Mouse (Mus musculus) limb, embryonic 11.5 days (tissue): ENCODE measurements around the gene Cfap46. TPM values are rescaled to one million over a fixed set of nuclear protein-coding genes. Genes with fewer than 3 reads are reported as not detected.

Source experiments
- ATAC-seq: fragments of 200-750 bp; cut with Nextera tagmentation; 2 replicates; pipeline ENCODE4 v1.8.0; 2017; ENCODE audit warnings: low read depth; ENCODE audit not compliant: insufficient number of reproducible peaks, low FRiP score, low TSS enrichment
- DNase-seq: peaks from one replicate; pipeline ENCODE4 v3.0.0-alpha.2; 2015; ENCODE audit warnings: low spot score
- H3K27ac ChIP-seq: fragments of 300-500 bp; sonication (generic); replicated peaks from 2 replicates; pipeline ENCODE4 v1.5.1; 2014; ENCODE audit warnings: low read depth, mild to moderate bottlenecking, low read length
- H3K27me3 ChIP-seq: fragments of 300-500 bp; sonication (generic); 2 replicates; pipeline ENCODE4 v1.6.1; 2014; ENCODE audit warnings: mild to moderate bottlenecking, low read length, mixed read lengths; ENCODE audit not compliant: control insufficient read depth, insufficient read depth
- H3K36me3 ChIP-seq: fragments of 300-500 bp; sonication (generic); 2 replicates; pipeline ENCODE4 v1.6.1; 2014; ENCODE audit warnings: mild to moderate bottlenecking, low read length, moderate library complexity, mixed read lengths; ENCODE audit not compliant: control insufficient read depth, insufficient read depth
- H3K4me1 ChIP-seq: fragments of 300-500 bp; sonication (generic); 2 replicates; pipeline ENCODE4 v1.6.1; 2014; ENCODE audit warnings: low read length, mixed read lengths; ENCODE audit not compliant: control insufficient read depth, insufficient read depth
- H3K4me2 ChIP-seq: fragments of 300-500 bp; sonication (generic); 2 replicates; pipeline ENCODE4 v1.6.1; 2014; ENCODE audit warnings: low read depth, mild to moderate bottlenecking, moderate library complexity; ENCODE audit not compliant: severe bottlenecking
- H3K4me3 ChIP-seq: fragments of 300-500 bp; sonication (generic); 2 replicates; pipeline ENCODE4 v1.5.1; 2014; ENCODE audit warnings: low read depth, low read length
- H3K9ac ChIP-seq: fragments of 300-500 bp; sonication (generic); 2 replicates; pipeline ENCODE4 v1.6.1; 2014; ENCODE audit warnings: mild to moderate bottlenecking, low read length
- H3K9me3 ChIP-seq: fragments of 300-500 bp; sonication (generic); 2 replicates; pipeline ENCODE4 v1.6.1; 2016; ENCODE audit warnings: low read length; ENCODE audit not compliant: control insufficient read depth
- WGBS: fragments of 180-500 bp; shearing (Covaris S2); extraction: QIAGEN DNeasy Blood & Tissue Kit; methylation state at CpG from one replicate; pipeline ENCODE4 v1.1.7; 2014; 5-methylcytosine and 5-hydroxymethylcytosine counted together
- polyA plus RNA-seq: library from polyadenylated mRNA; unstranded; fragments of >200 nt; fragmentation: Nextera tagmentation; extraction: Ambion mirVana; gene quantifications from 2 replicates; pipeline ENCODE4 v1.2.1, GENCODE M21; 2014

Gene Cfap46
- polyA plus RNA-seq, 1 experiment from 2014 or later, result 0.25 TPM

GRCm38 (mm10) chr7:139648107-139648824 lies 35.4 kb downstream of the Cfap46 start:
- 41% methylated on average over 10 of the region's 10 CpGs for WGBS
- Histone ChIP-seq H3K36me3 (no peaks in the 10 kb centered on the region), H3K9me3 (no peaks in the 10 kb centered on the region), H3K4me1 (no peaks in the 10 kb centered on the region), H3K9ac (no peak overlapping the region), H3K27me3 (no peaks in the 10 kb centered on the region), H3K27ac (no peak overlapping the region), H3K4me3 (no peak overlapping the region), H3K4me2 (no peak overlapping the region)
- DNase-seq, result peak; percentile 96
- ATAC-seq, result no peak

GRCm38 (mm10) chr7:139633393-139633792 lies 50.2 kb downstream of the Cfap46 start:
- no peak for ATAC-seq

DNA sequence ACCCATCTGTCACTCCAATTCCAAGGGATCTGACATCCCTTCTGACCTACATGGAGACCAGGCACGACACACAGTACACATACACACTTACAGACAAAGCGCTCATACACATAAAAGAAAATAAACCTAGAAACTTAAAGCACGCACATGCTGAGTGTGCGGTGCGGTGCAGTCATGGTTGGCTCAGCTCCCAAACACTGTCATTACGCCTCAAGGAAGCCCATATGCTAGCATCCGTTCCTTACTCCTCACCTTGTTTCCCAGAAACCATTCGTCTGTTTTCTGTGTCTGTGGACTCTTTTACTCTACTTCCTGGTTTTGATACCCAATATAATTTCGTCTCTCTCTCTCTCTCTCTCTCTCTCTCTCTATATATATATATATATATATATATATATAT lies 58.5 kb downstream of the Cfap46 start:
- no peaks in the 10 kb centered on the region for H3K27me3 ChIP-seq
- H3K27ac ChIP-seq, result no peak overlapping the region
- H3K4me1 ChIP-seq, result no peaks in the 10 kb centered on the region
- H3K9me3 ChIP-seq, result no peaks in the 10 kb centered on the region
- no peak overlapping the region for H3K4me2 ChIP-seq
- ATAC-seq, result no peak
- no peak for DNase-seq
- H3K4me3 ChIP-seq, result no peak overlapping the region
- H3K36me3 ChIP-seq, result no peaks in the 10 kb centered on the region
- H3K9ac ChIP-seq, result no peak overlapping the region
- 87% methylated on average over 9 of the region's 9 CpGs for WGBS

More at GRCm38 (mm10) chr7:139633393-139633792, 50.2 kb downstream of the Cfap46 start:
- no peak overlapping the region for H3K4me2 ChIP-seq
- H3K4me1 ChIP-seq, result no peaks in the 10 kb centered on the region
- 69% methylated on average over 2 of the region's 2 CpGs for WGBS
- no peaks in the 10 kb centered on the region for H3K27me3 ChIP-seq
- DNase-seq, result no peak
- H3K9ac ChIP-seq, result no peak overlapping the region
- no peak overlapping the region for H3K4me3 ChIP-seq
- no peak overlapping the region for H3K27ac ChIP-seq
- no peaks in the 10 kb centered on the region for H3K9me3 ChIP-seq
- no peaks in the 10 kb centered on the region for H3K36me3 ChIP-seq

DNA sequence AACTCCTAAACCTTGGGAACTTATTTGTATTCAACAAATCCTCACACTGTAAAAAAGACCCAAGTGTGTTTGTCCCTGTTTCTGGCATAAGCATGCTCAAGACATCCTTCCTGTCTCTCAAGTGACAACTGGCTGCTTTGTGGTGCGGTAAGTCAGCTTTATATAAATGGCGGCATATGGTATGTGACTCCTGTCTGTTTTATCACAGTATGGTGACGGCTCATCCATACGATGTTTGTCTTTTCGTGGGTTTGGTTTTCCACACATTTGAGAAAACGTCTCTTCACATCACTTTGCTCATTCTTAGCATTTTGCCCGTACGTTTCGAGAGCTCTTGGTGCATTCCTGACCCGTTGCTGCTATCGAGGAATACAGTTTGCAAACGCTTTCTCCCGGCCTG lies 61.0 kb downstream of the Cfap46 start:
- 87% methylated on average over 13 of the region's 13 CpGs for WGBS
- no peak for ATAC-seq

GRCm38 (mm10) chr7:139615767-139616766 lies 67.5 kb downstream of the Cfap46 start:
- Histone ChIP-seq H3K4me3 (no peak overlapping the region), H3K36me3 (no peaks in the 10 kb centered on the region), H3K4me2 (no peak overlapping the region), H3K27me3 (no peaks in the 10 kb centered on the region; the same call in 1 of the 2 replicates), H3K9me3 (no peaks in the 10 kb centered on the region), H3K4me1 (no peaks in the 10 kb centered on the region), H3K27ac (no peak overlapping the region), H3K9ac (no peak overlapping the region)
- DNase-seq, result peak; percentile 84
- ATAC-seq, result no peak
- WGBS, result 63% methylated on average over 12 of the region's 12 CpGs

More for the DNA sequence above, 61.0 kb downstream of the Cfap46 start:
- DNase-seq, result no peak
- Histone ChIP-seq H3K9me3 (no peaks in the 10 kb centered on the region), H3K27me3 (no peaks in the 10 kb centered on the region), H3K4me1 (no peaks in the 10 kb centered on the region), H3K9ac (no peak overlapping the region), H3K4me3 (no peak overlapping the region), H3K27ac (no peak overlapping the region), H3K4me2 (no peak overlapping the region), H3K36me3 (no peaks in the 10 kb centered on the region)

GRCm38 (mm10) chr7:139610328-139610727 lies 73.3 kb downstream of the Cfap46 start:
- Histone ChIP-seq H3K27ac (no peak overlapping the region), H3K27me3 (no peaks in the 10 kb centered on the region; the same call in 1 of the 2 replicates), H3K4me2 (no peak overlapping the region), H3K4me1 (no peaks in the 10 kb centered on the region), H3K4me3 (no peak overlapping the region), H3K9me3 (no peaks in the 10 kb centered on the region), H3K36me3 (no peaks in the 10 kb centered on the region), H3K9ac (no peak overlapping the region)
- DNase-seq, result no peak
- ATAC-seq, result no peak
- WGBS, result 78% methylated on average over 2 of the region's 2 CpGs

- H3K27me3 ChIP-seq, result no peaks in the 10 kb centered on the region
Observed at GRCm38 (mm10) chr7:139595862-139596261, 87.8 kb downstream of the Cfap46 start.

DNA sequence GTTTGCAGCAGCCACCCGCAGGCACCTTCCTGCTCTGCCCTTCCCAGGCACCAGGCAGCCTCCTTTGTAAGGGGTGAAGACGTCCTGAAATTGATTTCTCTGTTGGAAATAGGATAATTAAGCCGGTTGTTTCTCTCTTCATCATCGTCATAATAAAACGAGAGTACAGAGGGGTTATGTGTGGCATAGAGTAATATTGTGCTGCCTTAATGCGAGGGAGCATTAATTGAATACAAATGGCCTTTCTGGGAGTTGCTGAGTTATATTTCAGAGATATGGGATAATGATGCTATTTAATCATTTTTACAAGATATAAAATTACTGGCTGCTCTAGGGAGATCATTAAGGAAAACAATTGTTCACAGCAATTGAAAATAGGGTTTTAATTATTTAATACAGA lies 88.3 kb downstream of the Cfap46 start:
- Histone ChIP-seq H3K9ac (no peak overlapping the region), H3K27ac (no peak overlapping the region), H3K36me3 (no peaks in the 10 kb centered on the region), H3K4me3 (no peak overlapping the region), H3K4me2 (no peak overlapping the region), H3K27me3 (no peaks in the 10 kb centered on the region), H3K9me3 (no peaks in the 10 kb centered on the region), H3K4me1 (no peaks in the 10 kb centered on the region)
- ATAC-seq (no peak), DNase-seq (no peak)
- 57% methylated on average over 6 of the region's 6 CpGs for WGBS

More at GRCm38 (mm10) chr7:139595862-139596261, 87.8 kb downstream of the Cfap46 start:
- WGBS, result 59% methylated on average over 6 of the region's 6 CpGs
- no peak overlapping the region for H3K9ac ChIP-seq
- no peak for DNase-seq
- ATAC-seq, result no peak
- H3K36me3 ChIP-seq, result no peaks in the 10 kb centered on the region
- no peak overlapping the region for H3K4me2 ChIP-seq
- no peak overlapping the region for H3K4me3 ChIP-seq
- no peaks in the 10 kb centered on the region for H3K4me1 ChIP-seq
- H3K27ac ChIP-seq, result no peak overlapping the region
- H3K9me3 ChIP-seq, result no peaks in the 10 kb centered on the region
